Mouse (Mus musculus) intestine, postnatal 0 days (tissue): ENCODE results near the gene Efcab2. TPM values are rescaled to one million over a fixed set of nuclear protein-coding genes. Genes with fewer than 3 reads are reported as not detected.
"Not testable (repeated sequence)": the region's sequence is repeated elsewhere in the genome, so short reads cannot be mapped to it uniquely, and the experiment has no call there.

ENCODE experiments used
- ATAC-seq: fragments of 200-750 bp; cut with Nextera tagmentation; 2 replicates; pipeline ENCODE4 v1.8.0; 2017; ENCODE audit warnings: mild to moderate bottlenecking, moderate TSS enrichment, moderate library complexity
- H3K27ac ChIP-seq: fragments of 300-500 bp; sonication (generic); 2 replicates; pipeline ENCODE4 v1.5.1; 2014; ENCODE audit warnings: mild to moderate bottlenecking, low read depth, low read length, moderate library complexity
- H3K27me3 ChIP-seq: fragments of 300-500 bp; sonication (generic); replicated peaks from 2 replicates; pipeline ENCODE4 v1.6.1; 2014; ENCODE audit warnings: low read length, mixed read lengths; ENCODE audit not compliant: control insufficient read depth, insufficient read depth
- H3K36me3 ChIP-seq: fragments of 300-500 bp; sonication (generic); 2 replicates; pipeline ENCODE4 v1.6.1; 2014; ENCODE audit warnings: mild to moderate bottlenecking, moderate library complexity; ENCODE audit not compliant: control insufficient read depth, insufficient read depth
- H3K4me1 ChIP-seq: fragments of 300-500 bp; sonication (generic); replicated peaks from 2 replicates; pipeline ENCODE4 v1.6.1; 2014; ENCODE audit warnings: antibody characterized with exemption, low read length, mixed read lengths; ENCODE audit not compliant: control insufficient read depth, insufficient read depth
- H3K4me2 ChIP-seq: fragments of 300-500 bp; sonication (generic); replicated peaks from 2 replicates; pipeline ENCODE4 v1.6.1; 2014; ENCODE audit warnings: low read depth, mild to moderate bottlenecking, moderate library complexity
- H3K4me3 ChIP-seq: fragments of 300-500 bp; sonication (generic); 2 replicates; pipeline ENCODE4 v1.5.1; 2014; ENCODE audit warnings: low read depth, low read length
- H3K9ac ChIP-seq: fragments of 300-500 bp; sonication (generic); 2 replicates; pipeline ENCODE4 v1.6.1; 2014; ENCODE audit warnings: mild to moderate bottlenecking, low read depth, low read length
- H3K9me3 ChIP-seq: fragments of 300-500 bp; sonication (generic); 2 replicates; pipeline ENCODE4 v1.6.1; 2016; ENCODE audit warnings: mixed run types; ENCODE audit not compliant: control insufficient read depth
- CTCF ChIP-seq: sonication (generic); IDR thresholded peaks from 2 replicates; pipeline ENCODE4 v1.5.1; 2016; ENCODE audit warnings: low read depth, mild to moderate bottlenecking, control low read depth, antibody characterized with exemption, moderate library complexity
- WGBS: fragments of 180-500 bp; shearing (Covaris S2); extraction: QIAGEN DNeasy Blood & Tissue Kit; methylation state at CpG from one replicate; pipeline ENCODE4 v1.1.7; 2014; 5-methylcytosine and 5-hydroxymethylcytosine counted together
- polyA plus RNA-seq: library from polyadenylated mRNA; unstranded; fragments of >200 nt; fragmentation: Nextera tagmentation; extraction: Ambion mirVana; gene quantifications from 2 replicates; pipeline ENCODE4 v1.2.1, GENCODE M21; 2015

Gene Efcab2
- polyA plus RNA-seq, 1 experiment from 2014 or later: 7.9 TPM

DNA sequence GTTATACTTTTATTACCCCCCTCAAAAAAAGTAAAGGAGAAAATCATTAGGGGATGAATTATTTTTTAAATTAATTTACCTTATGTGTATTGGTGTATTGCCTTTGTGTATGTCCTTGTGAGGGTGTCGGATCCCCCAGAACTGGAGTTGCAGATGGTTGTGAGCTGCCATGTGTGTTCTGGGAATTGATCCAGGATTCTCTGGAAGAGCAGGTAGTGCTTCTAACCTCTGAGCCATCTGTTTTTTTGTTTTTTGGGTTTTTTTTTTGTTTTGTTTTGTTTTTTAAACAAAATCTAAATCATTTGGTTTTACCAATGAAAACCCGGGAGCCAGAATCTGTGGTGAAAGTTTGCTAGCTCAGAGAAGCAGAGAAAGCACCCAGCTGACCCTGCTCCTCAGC, 1.8 kb downstream of the Efcab2 start:
- Histone ChIP-seq H3K4me2 (no peak overlapping the region), H3K9me3 (no peaks in the 10 kb centered on the region), H3K27me3 (no peaks in the 10 kb centered on the region), H3K4me1 (no peaks in the 10 kb centered on the region), H3K4me3 (no peak overlapping the region), H3K27ac (no peak overlapping the region), H3K9ac (no peak overlapping the region), H3K36me3 (no peaks in the 10 kb centered on the region)
- 62% methylated on average over 2 of the region's 2 CpGs for WGBS
- no peak for ATAC-seq
- no peak for TF ChIP-seq CTCF

DNA sequence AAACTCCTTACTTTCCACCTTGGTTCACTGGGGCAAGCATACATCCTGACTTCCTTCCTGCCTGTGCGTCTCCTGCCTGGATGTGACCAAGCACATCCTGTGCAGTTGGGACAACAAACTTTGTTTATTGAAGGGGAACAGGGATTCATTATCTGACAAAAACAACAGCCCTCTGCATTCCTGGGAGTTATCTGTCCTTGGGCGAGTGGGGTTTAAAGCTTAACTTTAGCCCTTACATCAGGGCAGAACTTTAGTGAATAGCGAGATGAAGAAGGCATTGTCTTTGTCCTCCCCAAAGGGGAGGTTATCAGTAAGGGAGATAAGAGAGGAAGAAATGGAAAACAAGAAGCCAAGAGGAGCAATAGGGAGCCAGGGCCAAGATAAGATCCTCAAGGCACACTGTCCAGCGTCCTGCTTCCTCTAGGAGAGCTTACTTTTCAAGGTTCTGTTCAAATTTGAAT, 3.0 kb downstream of the Efcab2 start:
- H3K4me3 ChIP-seq: no peak overlapping the region
- H3K9ac ChIP-seq: no peak overlapping the region
- no peaks in the 10 kb centered on the region for H3K36me3 ChIP-seq
- ATAC-seq: no peak
- H3K4me1 ChIP-seq: no peaks in the 10 kb centered on the region; the same call in 1 of the 2 replicates
- H3K27ac ChIP-seq: no peak overlapping the region
- no peaks in the 10 kb centered on the region for H3K9me3 ChIP-seq
- 54% methylated on average over 4 of the region's 4 CpGs for WGBS
- no peak overlapping the region for H3K4me2 ChIP-seq
- no peaks in the 10 kb centered on the region for H3K27me3 ChIP-seq
- no peak for TF ChIP-seq CTCF

DNA sequence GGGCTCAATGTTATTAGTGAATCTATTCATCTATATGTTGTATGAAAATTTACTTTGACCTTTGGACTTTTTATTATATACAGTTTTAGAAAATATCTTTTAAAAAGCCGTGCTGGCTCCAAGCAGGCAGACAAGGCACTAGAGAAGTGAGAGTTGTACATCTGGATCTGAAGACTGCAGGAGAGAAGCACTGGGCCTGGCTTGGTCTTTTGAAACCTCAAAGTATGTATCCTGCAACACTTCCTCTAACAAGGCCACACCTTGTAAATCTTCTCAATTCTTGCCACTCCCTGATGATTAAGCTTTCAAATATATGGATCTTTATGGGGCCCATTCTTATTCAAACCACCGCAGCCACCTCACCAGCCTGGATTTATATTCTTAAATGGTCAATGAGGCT, 7.5 kb downstream of the Efcab2 start:
- H3K27ac ChIP-seq, ATAC-seq, H3K27me3 ChIP-seq, H3K9me3 ChIP-seq, H3K9ac ChIP-seq, H3K4me2 ChIP-seq, H3K4me3 ChIP-seq, H3K4me1 ChIP-seq, H3K36me3 ChIP-seq: not testable (repeated sequence)
- 41% methylated on average over 2 of the region's 2 CpGs for WGBS

DNA sequence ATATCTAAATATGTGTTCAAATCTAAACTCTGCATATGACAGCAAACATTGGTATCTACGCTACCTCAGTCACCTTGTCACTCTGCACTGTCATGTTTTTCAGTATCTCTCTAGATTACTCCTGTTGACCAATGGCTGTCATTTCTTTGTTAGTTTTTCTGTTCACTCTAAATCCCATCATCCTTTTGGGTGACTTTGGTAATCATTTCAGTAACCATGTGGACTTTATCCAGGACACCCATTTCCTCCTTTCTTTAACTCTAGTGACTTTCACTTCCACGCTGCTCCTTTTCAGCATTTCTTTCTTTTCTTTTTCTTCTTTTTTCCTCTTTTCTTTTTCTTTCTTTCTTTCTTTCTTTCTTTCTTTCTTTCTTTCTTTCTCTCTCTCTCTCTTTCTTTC, 13.7 kb downstream of the Efcab2 start:
- Histone ChIP-seq H3K27me3 (no peaks in the 10 kb centered on the region), H3K9me3 (no peaks in the 10 kb centered on the region), H3K4me3 (no peak overlapping the region), H3K27ac (no peak overlapping the region), H3K9ac (no peak overlapping the region), H3K4me2 (no peak overlapping the region), H3K4me1 (no peaks in the 10 kb centered on the region), H3K36me3 (no peaks in the 10 kb centered on the region)
- 76% methylated on average over 2 of the region's 2 CpGs for WGBS
- ATAC-seq: no peak
- no peak for TF ChIP-seq CTCF

DNA sequence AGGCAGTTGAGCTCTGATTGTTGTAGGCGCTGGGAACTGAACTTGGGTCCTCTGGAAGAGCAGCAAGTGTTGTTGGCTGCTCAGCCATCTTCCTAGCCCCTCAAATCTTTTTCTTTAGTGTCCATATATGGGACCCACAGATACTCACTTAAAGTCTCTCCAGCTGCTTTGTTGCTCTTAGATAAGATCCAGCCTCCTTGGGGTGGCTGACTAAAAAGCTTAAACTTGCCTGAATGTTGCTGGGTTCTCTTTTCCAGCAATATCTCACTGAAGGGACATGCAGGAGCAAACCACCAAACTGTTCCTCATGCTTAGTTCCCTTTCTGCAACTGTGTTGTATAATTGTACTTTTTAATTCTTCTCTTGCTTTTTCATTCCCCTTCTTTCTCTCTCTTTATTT, 17.8 kb downstream of the Efcab2 start:
- Histone ChIP-seq H3K4me1 (no peaks in the 10 kb centered on the region), H3K9ac (no peak overlapping the region), H3K9me3 (no peaks in the 10 kb centered on the region), H3K27me3 (no peaks in the 10 kb centered on the region), H3K36me3 (no peaks in the 10 kb centered on the region), H3K27ac (no peak overlapping the region), H3K4me3 (no peak overlapping the region), H3K4me2 (no peak overlapping the region)
- ATAC-seq: no peak
- TF ChIP-seq CTCF: no peak
- 92% methylated on average over 1 of the region's 1 CpGs for WGBS

DNA sequence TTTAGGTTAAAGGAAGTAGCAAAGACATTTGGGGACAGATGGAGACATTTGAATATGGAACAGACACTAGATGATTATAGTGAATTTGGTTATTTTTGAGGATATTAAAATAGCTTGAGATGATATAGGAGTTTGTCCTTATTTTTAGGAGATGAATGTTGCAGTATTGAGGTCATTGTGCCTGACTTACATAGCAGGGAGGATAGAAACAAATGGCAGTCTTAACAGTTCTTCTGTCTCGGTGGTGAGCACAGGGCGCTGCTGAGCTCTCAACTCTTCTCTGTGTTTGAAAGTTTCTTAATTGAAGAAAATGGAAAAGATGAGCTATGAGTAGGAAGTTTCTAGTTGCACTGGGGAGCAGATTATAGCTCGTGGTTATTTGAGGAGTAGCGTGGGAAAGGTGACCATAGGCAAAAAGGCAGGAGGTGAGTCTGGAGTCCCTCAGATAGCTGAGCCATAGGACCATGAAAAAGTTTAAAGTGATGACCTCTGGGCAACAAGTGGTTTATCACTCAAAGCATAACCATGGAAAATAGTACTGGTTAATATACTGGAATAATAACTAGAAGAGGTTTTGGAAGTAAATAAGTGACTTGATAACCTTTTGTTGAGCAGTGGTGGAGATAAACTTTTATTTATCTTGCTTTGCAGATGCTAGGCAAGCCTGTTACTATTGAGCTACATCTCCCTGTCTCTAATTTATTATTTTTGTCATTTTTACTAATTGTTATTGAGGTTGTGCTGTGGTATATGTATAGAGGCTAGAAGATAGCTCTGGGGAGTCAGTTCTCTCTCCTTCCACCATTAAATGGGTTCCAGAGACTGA, 25.9 kb downstream of the Efcab2 start:
- Histone ChIP-seq H3K4me1 (no peaks in the 10 kb centered on the region), H3K36me3 (no peaks in the 10 kb centered on the region), H3K4me3 (no peak overlapping the region), H3K27me3 (no peaks in the 10 kb centered on the region), H3K4me2 (no peak overlapping the region), H3K9me3 (no peaks in the 10 kb centered on the region), H3K27ac (no peak overlapping the region), H3K9ac (no peak overlapping the region)
- no peak for ATAC-seq
- no peak for TF ChIP-seq CTCF
- WGBS: 85% methylated on average over 4 of the region's 4 CpGs

DNA sequence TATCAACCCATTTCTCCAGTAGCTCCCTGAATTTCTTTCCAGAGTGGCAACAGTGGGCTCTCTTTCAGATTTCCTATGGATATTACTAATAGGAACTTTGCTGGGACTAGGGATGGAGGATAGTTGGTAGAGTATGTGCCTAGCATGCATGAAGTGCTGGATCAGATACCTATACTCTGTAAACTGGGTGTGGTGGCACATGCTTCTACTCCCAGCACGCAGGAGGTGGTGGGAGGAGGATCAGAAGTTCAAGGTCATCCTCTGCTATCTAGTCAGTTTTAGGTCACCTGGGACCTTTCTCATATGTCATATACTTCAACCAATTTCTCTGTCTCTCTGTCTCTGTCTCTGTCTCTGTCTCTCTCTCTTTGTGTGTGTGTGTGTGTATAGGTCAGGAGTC, 27.7 kb downstream of the Efcab2 start:
- ATAC-seq: no peak
- 61% methylated on average over 1 of the region's 1 CpGs for WGBS

More for the DNA sequence above, 27.7 kb downstream of the Efcab2 start:
- no peak for TF ChIP-seq CTCF
- Histone ChIP-seq H3K4me1 (no peaks in the 10 kb centered on the region), H3K4me3 (no peak overlapping the region), H3K36me3 (no peaks in the 10 kb centered on the region), H3K27ac (no peak overlapping the region), H3K4me2 (no peak overlapping the region), H3K9me3 (no peaks in the 10 kb centered on the region), H3K9ac (no peak overlapping the region), H3K27me3 (no peaks in the 10 kb centered on the region)
